In the genomic region with DNA sequence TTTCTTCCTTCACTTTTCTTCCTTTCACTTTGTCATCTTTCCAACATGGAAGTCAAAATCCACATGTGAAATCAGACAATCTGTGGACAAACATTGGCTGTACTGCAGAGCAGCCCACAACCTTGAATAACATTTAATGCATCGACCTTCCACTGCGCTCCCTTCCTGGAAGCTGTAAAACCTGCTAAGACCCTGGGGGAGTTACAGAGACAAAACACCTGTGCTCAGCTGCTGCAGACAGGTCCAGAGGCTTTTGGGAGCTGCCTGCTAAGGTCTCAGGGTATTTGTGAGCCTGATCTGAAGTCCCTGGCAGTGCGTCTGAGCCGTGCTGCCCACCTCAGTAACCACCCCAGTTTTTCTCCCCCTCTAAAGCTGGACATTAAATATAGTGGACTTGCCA, we compare ENCODE assay signal across 25 mouse cellular contexts.
DNase-seq lines count a peak whose midpoint lies in the region; ATAC-seq and TF ChIP-seq lines count a peak whose summit lies in the region.
"Had no signal": no experiment of that assay in that cellular context is flagged by ENCODE, and none has a peak within 500 bp of the region (broad histone marks: within the 10 kb centered on the region; RNA-seq: fewer than 3 reads in every experiment).

No protein-coding gene starts in this region.

- no peak overlapping the region for H3K4me2 ChIP-seq in intestine, embryonic 16.5 days (ENCODE audit: low read depth, low read length)
- H3K4me2 ChIP-seq in intestine, postnatal 0 days (replicated peaks; ENCODE audit: low read depth), result no peak overlapping the region
- H3K4me2 ChIP-seq in lung, embryonic 14.5 days, result no peak overlapping the region
- H3K4me2 ChIP-seq in lung, postnatal 0 days (replicated peaks; ENCODE audit: low read depth, low read length), result no peak overlapping the region
- no peak overlapping the region for H3K4me2 ChIP-seq in stomach, embryonic 14.5 days (replicated peaks; ENCODE audit: low read depth, low read length)
- no peak overlapping the region for H3K4me2 ChIP-seq in stomach, postnatal 0 days (replicated peaks; ENCODE audit: low read depth)
- H3K4me2 ChIP-seq: embryonic facial prominence, embryonic 12.5 days; forebrain, embryonic 13.5 days had no signal

- peaks cover 3% of the 10 kb centered on the region; the same call in 1 of the 2 replicates for H3K4me1 ChIP-seq in heart, embryonic 10.5 days
- H3K4me1 ChIP-seq in intestine, embryonic 16.5 days (ENCODE audit: control insufficient read depth, insufficient read depth, low read length), result peaks cover 5% of the 10 kb centered on the region; the same call in 1 of the 2 replicates
- no peaks in the 10 kb centered on the region; the same call in 1 of the 2 replicates for H3K4me1 ChIP-seq in intestine, postnatal 0 days (replicated peaks; ENCODE audit: control insufficient read depth, insufficient read depth, low read length)
- H3K4me1 ChIP-seq in lung, embryonic 14.5 days (ENCODE audit: insufficient read depth), result 0 out of 2 replicates have a peak, but pooled peaks cover 8% of the 10 kb centered on the region
- peaks cover 3% of the 10 kb centered on the region; the same call in 1 of the 2 replicates for H3K4me1 ChIP-seq in lung, postnatal 0 days (ENCODE audit: insufficient read depth, low read depth, low read length)
- peaks cover 4% of the 10 kb centered on the region; the same call in 1 of the 2 replicates for H3K4me1 ChIP-seq in stomach, embryonic 14.5 days (ENCODE audit: control insufficient read depth, insufficient read depth, low read length)
- H3K4me1 ChIP-seq in stomach, postnatal 0 days (replicated peaks; ENCODE audit: control insufficient read depth, insufficient read depth), result no peaks in the 10 kb centered on the region
- H3K4me1 ChIP-seq: forebrain, embryonic 13.5 days had no signal

- H3K27ac ChIP-seq in heart, embryonic 10.5 days, result no peak overlapping the region
- H3K27ac ChIP-seq in intestine, embryonic 16.5 days (ENCODE audit: low read length), result no peak overlapping the region
- no peak overlapping the region for H3K27ac ChIP-seq in intestine, postnatal 0 days (ENCODE audit: low read depth, low read length)
- H3K27ac ChIP-seq in lung, embryonic 14.5 days (ENCODE audit: low read depth), result peak overlapping the region; percentile 24; the same call in 1 of the 2 replicates
- H3K27ac ChIP-seq in lung, postnatal 0 days (ENCODE audit: low read length), result no peak overlapping the region
- H3K27ac ChIP-seq in stomach, embryonic 14.5 days (ENCODE audit: low read length), result peak overlapping the region; percentile 13; the same call in 1 of the 2 replicates
- H3K27ac ChIP-seq in stomach, postnatal 0 days (replicated peaks), result no peak overlapping the region
- H3K27ac ChIP-seq: embryonic facial prominence, embryonic 10.5 days; embryonic facial prominence, embryonic 12.5 days; forebrain, embryonic 13.5 days had no signal

- 84% methylated on average over 4 of the region's 4 CpGs for WGBS in heart, embryonic 10.5 days
- 55% methylated on average over 4 of the region's 4 CpGs for WGBS in intestine, embryonic 16.5 days
- 67% methylated on average over 4 of the region's 4 CpGs for WGBS in intestine, postnatal 0 days
- 52% methylated on average over 4 of the region's 4 CpGs for WGBS in lung, embryonic 14.5 days
- WGBS in lung, postnatal 0 days, result 64% methylated on average over 4 of the region's 4 CpGs
- WGBS in stomach, embryonic 14.5 days, result 38% methylated on average over 4 of the region's 4 CpGs
- WGBS in stomach, postnatal 0 days, result 48% methylated on average over 4 of the region's 4 CpGs

- 0 out of 2 replicates have a peak, but pooled peaks have one; percentile 19 for ATAC-seq in intestine, embryonic 16.5 days
- ATAC-seq in intestine, postnatal 0 days, result no peak
- ATAC-seq in lung, embryonic 14.5 days (ENCODE audit: insufficient read depth), result no peak
- no peak for ATAC-seq in lung, postnatal 0 days
- ATAC-seq in stomach, embryonic 14.5 days (ENCODE audit: insufficient number of reproducible peaks, insufficient read depth, low FRiP score, low read depth), result peak; percentile 54; the same call in 1 of the 2 replicates
- no peak for ATAC-seq in stomach, postnatal 0 days (ENCODE audit: low FRiP score, low TSS enrichment)
- ATAC-seq: activated CD4-positive, CD25-positive, alpha-beta regulatory T cell, adult 4 months; CD4-positive, CD25-positive, alpha-beta regulatory T cell, adult 4 months; forebrain, embryonic 13.5 days; Patski had no signal

- no peak overlapping the region for H3K9ac ChIP-seq in intestine, embryonic 16.5 days (ENCODE audit: low read depth, low read length)
- no peak overlapping the region for H3K9ac ChIP-seq in intestine, postnatal 0 days (ENCODE audit: low read depth, low read length)
- no peak overlapping the region for H3K9ac ChIP-seq in lung, embryonic 14.5 days
- H3K9ac ChIP-seq in lung, postnatal 0 days (replicated peaks; ENCODE audit: low read depth), result no peak overlapping the region
- no peak overlapping the region for H3K9ac ChIP-seq in stomach, embryonic 14.5 days (replicated peaks; ENCODE audit: low read depth, low read length)
- H3K9ac ChIP-seq in stomach, postnatal 0 days (ENCODE audit: low read length), result no peak overlapping the region
- H3K9ac ChIP-seq: embryonic facial prominence, embryonic 12.5 days; forebrain, embryonic 13.5 days had no signal

- DNase-seq in heart, embryonic 10.5 days (ENCODE audit: low spot score), result peak; percentile 51
- DNase-seq in heart, postnatal 36 days, result no peak
- no peak for DNase-seq in lung, embryonic 14.5 days
- DNase-seq in lung, postnatal 0 days (ENCODE audit: low spot score), result no peak
- no peak for DNase-seq in stomach, postnatal 0 days (ENCODE audit: low spot score)
- DNase-seq: adrenal gland, adult 8-10 months; adrenal gland, postnatal 14 days; adrenal gland, postnatal 36 days; B cell, adult 2 months; cerebellum, adult 11-12 months; cerebellum, adult 2 months; cerebellum, adult 9-10 months; cerebellum, postnatal 10 days; cerebellum, postnatal 25 days had no signal

- H3K27me3 ChIP-seq in heart, embryonic 10.5 days (ENCODE audit: insufficient read depth, poor library complexity, severe bottlenecking), result peaks cover 13% of the 10 kb centered on the region
- H3K27me3 ChIP-seq in intestine, embryonic 16.5 days (replicated peaks; ENCODE audit: control insufficient read depth, insufficient read depth, low read length), result no peaks in the 10 kb centered on the region
- H3K27me3 ChIP-seq in intestine, postnatal 0 days (replicated peaks; ENCODE audit: control insufficient read depth, insufficient read depth, low read length), result no peaks in the 10 kb centered on the region
- no peaks in the 10 kb centered on the region for H3K27me3 ChIP-seq in lung, embryonic 14.5 days (ENCODE audit: insufficient read depth, low read length)
- H3K27me3 ChIP-seq in lung, postnatal 0 days (replicated peaks; ENCODE audit: insufficient read depth, low read length), result no peaks in the 10 kb centered on the region
- no peaks in the 10 kb centered on the region for H3K27me3 ChIP-seq in stomach, embryonic 14.5 days (ENCODE audit: control insufficient read depth, insufficient read depth, low read length)
- no peaks in the 10 kb centered on the region for H3K27me3 ChIP-seq in stomach, postnatal 0 days (ENCODE audit: control insufficient read depth, insufficient read depth, low read length)
- H3K27me3 ChIP-seq: CH12.LX; embryonic facial prominence, embryonic 12.5 days; forebrain, embryonic 13.5 days; Patski had no signal

- TF ChIP-seq EP300 in lung, postnatal 0 days (IDR thresholded peaks at IDR 0.05), result no peak
- TF ChIP-seq EP300 in stomach, postnatal 0 days (optimal IDR thresholded peaks at IDR 0.05), result no peak

- H3K9me3 ChIP-seq in heart, embryonic 10.5 days, result no peaks in the 10 kb centered on the region
- H3K9me3 ChIP-seq in intestine, embryonic 16.5 days (ENCODE audit: control insufficient read depth, low read length), result no peaks in the 10 kb centered on the region
- no peaks in the 10 kb centered on the region for H3K9me3 ChIP-seq in intestine, postnatal 0 days (ENCODE audit: control insufficient read depth)
- H3K9me3 ChIP-seq in lung, embryonic 14.5 days (ENCODE audit: low read depth, low read length), result no peaks in the 10 kb centered on the region
- no peaks in the 10 kb centered on the region for H3K9me3 ChIP-seq in lung, postnatal 0 days (ENCODE audit: low read length)
- H3K9me3 ChIP-seq in stomach, embryonic 14.5 days (ENCODE audit: control insufficient read depth, low read depth, low read length), result no peaks in the 10 kb centered on the region
- H3K9me3 ChIP-seq in stomach, postnatal 0 days (ENCODE audit: control insufficient read depth, low read length), result no peaks in the 10 kb centered on the region
- H3K9me3 ChIP-seq: embryonic facial prominence, embryonic 10.5 days; embryonic facial prominence, embryonic 12.5 days; forebrain, embryonic 13.5 days; G1E had no signal

- no peak for TF ChIP-seq CTCF in intestine, postnatal 0 days (IDR thresholded peaks at IDR 0.05; ENCODE audit: low read depth)
- TF ChIP-seq CTCF in lung, embryonic 14.5 days (IDR thresholded peaks at IDR 0.05; ENCODE audit: low read depth), result no peak
- TF ChIP-seq CTCF in lung, postnatal 0 days (IDR thresholded peaks at IDR 0.05), result no peak
- no peak for TF ChIP-seq CTCF in stomach, postnatal 0 days (IDR thresholded peaks at IDR 0.05; ENCODE audit: low read depth)

- H3K4me3 ChIP-seq in heart, embryonic 10.5 days, result no peak overlapping the region
- H3K4me3 ChIP-seq in intestine, embryonic 16.5 days (ENCODE audit: low read length), result no peak overlapping the region
- no peak overlapping the region for H3K4me3 ChIP-seq in intestine, postnatal 0 days (ENCODE audit: low read depth, low read length)
- H3K4me3 ChIP-seq in lung, embryonic 14.5 days (ENCODE audit: low read depth, low read length), result no peak overlapping the region
- no peak overlapping the region for H3K4me3 ChIP-seq in lung, postnatal 0 days (ENCODE audit: low read depth, low read length)
- H3K4me3 ChIP-seq in stomach, embryonic 14.5 days (ENCODE audit: low read depth, low read length), result no peak overlapping the region
- no peak overlapping the region for H3K4me3 ChIP-seq in stomach, postnatal 0 days (ENCODE audit: low read depth, low read length)
- H3K4me3 ChIP-seq: embryonic facial prominence, embryonic 10.5 days; embryonic facial prominence, embryonic 12.5 days; forebrain, embryonic 13.5 days had no signal

- no peaks in the 10 kb centered on the region for H3K36me3 ChIP-seq in heart, embryonic 10.5 days
- H3K36me3 ChIP-seq in intestine, embryonic 16.5 days (ENCODE audit: control insufficient read depth, insufficient read depth, low read length), result no peaks in the 10 kb centered on the region
- no peaks in the 10 kb centered on the region for H3K36me3 ChIP-seq in intestine, postnatal 0 days (ENCODE audit: control insufficient read depth, insufficient read depth)
- H3K36me3 ChIP-seq in lung, embryonic 14.5 days (ENCODE audit: insufficient read depth), result no peaks in the 10 kb centered on the region
- H3K36me3 ChIP-seq in lung, postnatal 0 days (ENCODE audit: insufficient read depth, low read length), result no peaks in the 10 kb centered on the region
- H3K36me3 ChIP-seq in stomach, embryonic 14.5 days (ENCODE audit: control insufficient read depth, insufficient read depth, low read length), result no peaks in the 10 kb centered on the region
- no peaks in the 10 kb centered on the region for H3K36me3 ChIP-seq in stomach, postnatal 0 days (ENCODE audit: control insufficient read depth, insufficient read depth, low read length)
- H3K36me3 ChIP-seq: embryonic facial prominence, embryonic 10.5 days; embryonic facial prominence, embryonic 12.5 days; G1E had no signal

- intact Hi-C loops in heart, postnatal 36 days (cut with DNase I), result no loop called here

Comparison
In these comparisons a context has a peak if more than half of its experiments do, and no peak if none do; other contexts are left out.
1. H3K27ac ChIP-seq: peak in lung, embryonic 14.5 days (single experiment) and stomach, embryonic 14.5 days (single experiment); none in heart, embryonic 10.5 days (single experiment), intestine, embryonic 16.5 days (single experiment), intestine, postnatal 0 days (single experiment), lung, postnatal 0 days (single experiment) and stomach, postnatal 0 days (single experiment).
2. ATAC-seq: peak in intestine, embryonic 16.5 days (single experiment) and stomach, embryonic 14.5 days (single experiment); none in intestine, postnatal 0 days (single experiment), lung, embryonic 14.5 days (single experiment), lung, postnatal 0 days (single experiment) and stomach, postnatal 0 days (single experiment).